Mouse (Mus musculus): ENCODE results near the gene Oaz2. TPM values are rescaled to one million over a fixed set of nuclear protein-coding genes. Genes with fewer than 3 reads are reported as not detected.

Gene Oaz2
- polyA plus RNA-seq (2015; fragmentation: Nextera tagmentation; extraction: Ambion mirVana) = 315 and 328 TPM in 2 replicates

- Histone ChIP-seq H3K27me3 (no peaks in the 10 kb centered on the region), H3K36me3 (no peaks in the 10 kb centered on the region), H3K9me3 (no peaks in the 10 kb centered on the region), H3K9ac (no peak within 1 kb of the TSS), H3K4me3 (no peak within 1 kb of the TSS), H3K27ac (no peak within 1 kb of the TSS), H3K4me2 (no peak within 1 kb of the TSS), H3K4me1 (peaks cover 6% of the 10 kb centered on the region; the same call in 1 of the 2 replicates)
- WGBS = 89% methylated on average over 8 of the region's 8 CpGs
- no peak for ATAC-seq (ENCODE audit: insufficient number of reproducible peaks, low FRiP score, low TSS enrichment, low read depth)
Observed at GRCm38 (mm10) chr9:65667701-65668100, at the start of gene Oaz2. Gene Oaz2 (plus strand): TSS chr9:65668001.

GRCm38 (mm10) chr9:65619311-65619710, 48.5 kb upstream of the Oaz2 start:
- no peak overlapping the region for H3K4me3 ChIP-seq
- H3K36me3 ChIP-seq = no peaks in the 10 kb centered on the region
- no peak overlapping the region for H3K4me2 ChIP-seq
- no peak overlapping the region for H3K27ac ChIP-seq
- no peaks in the 10 kb centered on the region for H3K9me3 ChIP-seq
- H3K27me3 ChIP-seq = no peaks in the 10 kb centered on the region
- 57% methylated on average over 3 of the region's 3 CpGs for WGBS
- no peak overlapping the region for H3K9ac ChIP-seq
- no peaks in the 10 kb centered on the region for H3K4me1 ChIP-seq
- no peak for ATAC-seq (ENCODE audit: insufficient number of reproducible peaks, low FRiP score, low TSS enrichment, low read depth)

GRCm38 (mm10) chr9:65621196-65621595, 46.6 kb upstream of the Oaz2 start:
- no peak overlapping the region for H3K4me2 ChIP-seq
- ATAC-seq (ENCODE audit: insufficient number of reproducible peaks, low FRiP score, low TSS enrichment, low read depth) = no peak
- H3K4me3 ChIP-seq = no peak overlapping the region
- H3K36me3 ChIP-seq = no peaks in the 10 kb centered on the region
- WGBS = 93% methylated on average over 4 of the region's 4 CpGs
- H3K4me1 ChIP-seq = no peaks in the 10 kb centered on the region
- H3K9ac ChIP-seq = no peak overlapping the region
- no peaks in the 10 kb centered on the region for H3K9me3 ChIP-seq
- no peak overlapping the region for H3K27ac ChIP-seq
- H3K27me3 ChIP-seq = no peaks in the 10 kb centered on the region

- H3K27ac ChIP-seq = no peak overlapping the region
- H3K4me2 ChIP-seq = no peak overlapping the region
- no peaks in the 10 kb centered on the region for H3K27me3 ChIP-seq
- H3K36me3 ChIP-seq = no peaks in the 10 kb centered on the region
- H3K9ac ChIP-seq = no peak overlapping the region
- no peaks in the 10 kb centered on the region for H3K9me3 ChIP-seq
- no peaks in the 10 kb centered on the region for H3K4me1 ChIP-seq
- WGBS = 70% methylated on average over 2 of the region's 2 CpGs
- no peak for ATAC-seq (ENCODE audit: insufficient number of reproducible peaks, low FRiP score, low TSS enrichment, low read depth)
- H3K4me3 ChIP-seq = no peak overlapping the region
Observed at GRCm38 (mm10) chr9:65621666-65622065, 46.1 kb upstream of the Oaz2 start.

GRCm38 (mm10) chr9:65622826-65623225, 45.0 kb upstream of the Oaz2 start:
- no peak overlapping the region for H3K9ac ChIP-seq
- no peak overlapping the region for H3K27ac ChIP-seq
- no peaks in the 10 kb centered on the region for H3K36me3 ChIP-seq
- no peaks in the 10 kb centered on the region for H3K4me1 ChIP-seq
- H3K4me3 ChIP-seq = no peak overlapping the region
- H3K27me3 ChIP-seq = peaks cover 7% of the 10 kb centered on the region; the same call in 1 of the 2 replicates
- no peak overlapping the region for H3K4me2 ChIP-seq
- WGBS = 87% methylated on average over 5 of the region's 5 CpGs
- H3K9me3 ChIP-seq = no peaks in the 10 kb centered on the region
- ATAC-seq (ENCODE audit: insufficient number of reproducible peaks, low FRiP score, low TSS enrichment, low read depth) = no peak

- 59% methylated on average over 2 of the region's 2 CpGs for WGBS
- no peak overlapping the region for H3K27ac ChIP-seq
- no peak overlapping the region for H3K9ac ChIP-seq
- no peak overlapping the region for H3K4me2 ChIP-seq
- H3K4me3 ChIP-seq = no peak overlapping the region
- no peaks in the 10 kb centered on the region for H3K9me3 ChIP-seq
- ATAC-seq (ENCODE audit: insufficient number of reproducible peaks, low FRiP score, low TSS enrichment, low read depth) = no peak
- peaks cover 16% of the 10 kb centered on the region for H3K27me3 ChIP-seq
- no peaks in the 10 kb centered on the region for H3K36me3 ChIP-seq
- H3K4me1 ChIP-seq = peaks cover 7% of the 10 kb centered on the region
Observed at GRCm38 (mm10) chr9:65624266-65624665, 43.5 kb upstream of the Oaz2 start.

GRCm38 (mm10) chr9:65629025-65629766, 38.6 kb upstream of the Oaz2 start, which contains the start of gene Rbpms2:
Gene Rbpms2 (plus strand): TSS chr9:65629648.
- Histone ChIP-seq H3K9ac (peak within 1 kb of the TSS; percentile 60), H3K4me1 (peaks cover 24% of the 10 kb centered on the region), H3K9me3 (no peaks in the 10 kb centered on the region), H3K36me3 (no peaks in the 10 kb centered on the region), H3K4me2 (peak within 1 kb of the TSS; percentile 94), H3K27me3 (peaks cover 30% of the 10 kb centered on the region), H3K27ac (peak within 1 kb of the TSS; percentile 77), H3K4me3 (peak within 1 kb of the TSS; percentile 59)
- ATAC-seq (ENCODE audit: insufficient number of reproducible peaks, low FRiP score, low TSS enrichment, low read depth) = no peak
- 2% methylated on average over 39 of the region's 40 CpGs for WGBS

- peaks cover 30% of the 10 kb centered on the region for H3K27me3 ChIP-seq
- peak overlapping the region; percentile 60 for H3K9ac ChIP-seq
- H3K9me3 ChIP-seq = no peaks in the 10 kb centered on the region
- WGBS = under 1% methylated on average over 63 of the region's 83 CpGs
- H3K4me3 ChIP-seq = peak overlapping the region; percentile 59
- peak overlapping the region; percentile 94 for H3K4me2 ChIP-seq
- peak overlapping the region; percentile 77 for H3K27ac ChIP-seq
- peaks cover 24% of the 10 kb centered on the region for H3K4me1 ChIP-seq
- ATAC-seq (ENCODE audit: insufficient number of reproducible peaks, low FRiP score, low TSS enrichment, low read depth) = peak; percentile 89
- no peaks in the 10 kb centered on the region for H3K36me3 ChIP-seq
Observed at GRCm38 (mm10) chr9:65629767-65630630, 37.8 kb upstream of the Oaz2 start.

- under 1% methylated on average over 72 of the region's 78 CpGs for WGBS
- Histone ChIP-seq H3K36me3 (no peaks in the 10 kb centered on the region), H3K27ac (no peak overlapping the region), H3K9me3 (no peaks in the 10 kb centered on the region), H3K4me3 (peak overlapping the region; percentile 59), H3K9ac (peak overlapping the region; percentile 49), H3K4me2 (peak overlapping the region; percentile 94), H3K27me3 (peaks cover 30% of the 10 kb centered on the region), H3K4me1 (peaks cover 24% of the 10 kb centered on the region)
- ATAC-seq (ENCODE audit: insufficient number of reproducible peaks, low FRiP score, low TSS enrichment, low read depth) = peak; percentile 59
Observed at GRCm38 (mm10) chr9:65630631-65631353, 37.0 kb upstream of the Oaz2 start.

- peaks cover 30% of the 10 kb centered on the region for H3K27me3 ChIP-seq
Observed at GRCm38 (mm10) chr9:65631354-65632021, 36.3 kb upstream of the Oaz2 start.

GRCm38 (mm10) chr9:65635766-65636165, 32.0 kb upstream of the Oaz2 start:
- Histone ChIP-seq H3K27me3 (peaks cover 12% of the 10 kb centered on the region; the same call in 1 of the 2 replicates), H3K4me1 (peaks cover 16% of the 10 kb centered on the region), H3K9me3 (no peaks in the 10 kb centered on the region), H3K36me3 (no peaks in the 10 kb centered on the region), H3K4me3 (no peak overlapping the region), H3K9ac (no peak overlapping the region), H3K4me2 (no peak overlapping the region), H3K27ac (no peak overlapping the region)
- no peak for ATAC-seq (ENCODE audit: insufficient number of reproducible peaks, low FRiP score, low TSS enrichment, low read depth)
- 77% methylated on average over 1 of the region's 1 CpGs for WGBS

More at GRCm38 (mm10) chr9:65631354-65632021, 36.3 kb upstream of the Oaz2 start:
- Histone ChIP-seq H3K4me2 (peak overlapping the region; percentile 94), H3K9me3 (no peaks in the 10 kb centered on the region), H3K9ac (peak overlapping the region; percentile 49; the same call in 1 of the 2 replicates), H3K4me1 (peaks cover 24% of the 10 kb centered on the region), H3K36me3 (no peaks in the 10 kb centered on the region), H3K4me3 (peak overlapping the region; percentile 59), H3K27ac (no peak overlapping the region)
- 24% methylated on average over 16 of the region's 16 CpGs for WGBS
- no peak for ATAC-seq (ENCODE audit: insufficient number of reproducible peaks, low FRiP score, low TSS enrichment, low read depth)

Measured in limb, embryonic 15.5 days (tissue).